Mouse (Mus musculus) forebrain, postnatal 0 days (tissue): Measurements from ENCODE around the gene Mmp9. TPM values are rescaled to one million over a fixed set of nuclear protein-coding genes. Genes with fewer than 3 reads are reported as not detected.

Experiments
- ATAC-seq: fragments of 200-750 bp; cut with Nextera tagmentation; 2 replicates; pipeline ENCODE4 v1.8.0; 2017; ENCODE audit warnings: mild to moderate bottlenecking, moderate library complexity
- DNase-seq: peaks from one replicate; pipeline ENCODE4 v3.0.0-alpha.2; 2015
- H3K27ac ChIP-seq: fragments of 300-500 bp; sonication (generic); 2 replicates; pipeline ENCODE4 v1.5.1; 2014; ENCODE audit warnings: low read depth, mild to moderate bottlenecking, antibody characterized with exemption, low read length, moderate library complexity, mixed read lengths
- H3K27me3 ChIP-seq: fragments of 300-500 bp; sonication (generic); 2 replicates; pipeline ENCODE4 v1.6.1; 2014; ENCODE audit warnings: mild to moderate bottlenecking, low read length, mixed read lengths; ENCODE audit not compliant: insufficient read depth
- H3K36me3 ChIP-seq: fragments of 300-500 bp; sonication (generic); 2 replicates; pipeline ENCODE4 v1.6.1; 2014; ENCODE audit warnings: mild to moderate bottlenecking, moderate library complexity; ENCODE audit not compliant: insufficient read depth
- H3K4me1 ChIP-seq: fragments of 300-500 bp; sonication (generic); 2 replicates; pipeline ENCODE4 v1.6.1; 2014; ENCODE audit warnings: antibody characterized with exemption; ENCODE audit not compliant: insufficient read depth
- H3K4me2 ChIP-seq: fragments of 300-500 bp; sonication (generic); 2 replicates; pipeline ENCODE4 v1.6.1; 2014; ENCODE audit warnings: low read depth, mild to moderate bottlenecking, moderate library complexity
- H3K4me3 ChIP-seq: fragments of 300-500 bp; sonication (generic); 2 replicates; pipeline ENCODE4 v1.5.1; 2014; ENCODE audit warnings: low read depth, low read length, mixed read lengths
- H3K9ac ChIP-seq: fragments of 300-500 bp; sonication (generic); 2 replicates; pipeline ENCODE4 v1.6.1; 2014; ENCODE audit warnings: mild to moderate bottlenecking
- H3K9me3 ChIP-seq: fragments of 300-500 bp; sonication (generic); 2 replicates; pipeline ENCODE4 v1.6.1; 2016; ENCODE audit warnings: low read length
- CTCF ChIP-seq: sonication (generic); IDR thresholded peaks from 2 replicates; pipeline ENCODE4 v1.5.1; 2016; ENCODE audit warnings: antibody characterized with exemption, control low read depth, low read depth
- WGBS: fragments of 180-500 bp; shearing (Covaris S2); extraction: QIAGEN DNeasy Blood & Tissue Kit; methylation state at CpG from one replicate; pipeline ENCODE4 v1.1.7; 2014; 5-methylcytosine and 5-hydroxymethylcytosine counted together
- polyA plus RNA-seq: library from polyadenylated mRNA; unstranded; fragments of >200 nt; fragmentation: Nextera tagmentation; extraction: Ambion mirVana; gene quantifications from 2 replicates; pipeline ENCODE4 v1.2.1, GENCODE M21; 2015
- total RNA-seq: library from RNA; depleted of rRNA; stranded (reverse); fragments of >200 nt; gene quantifications from 2 replicates; pipeline ENCODE4 v1.2.3, GENCODE M21; 2014

Gene Mmp9
- total and polyA plus RNA-seq, 2 experiments from 2014 or later = 8.3 to 14.2 TPM

DNA sequence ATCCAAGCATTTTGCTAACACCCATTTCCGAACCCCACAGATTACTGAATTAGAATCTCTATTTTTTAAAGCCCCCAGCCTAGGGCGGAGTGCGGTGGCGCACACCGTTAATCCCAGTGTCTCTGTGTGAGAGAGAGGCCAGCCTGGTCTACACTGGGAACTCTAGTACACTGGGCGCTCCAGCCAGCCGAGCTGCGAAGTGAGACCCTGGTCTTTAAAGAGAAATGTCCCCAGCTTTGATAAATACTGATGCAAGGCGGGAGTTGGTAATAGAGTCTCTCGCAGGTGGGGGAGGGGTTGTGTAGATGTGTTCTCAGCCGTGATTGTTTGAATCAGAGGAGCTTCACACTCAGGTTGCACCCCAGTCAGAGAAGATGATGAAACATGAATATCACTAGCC lies 1.5 kb upstream of the Mmp9 start:
- no peaks in the 10 kb centered on the region for H3K9me3 ChIP-seq
- no peaks in the 10 kb centered on the region for H3K27me3 ChIP-seq
- H3K4me3 ChIP-seq = peak overlapping the region; percentile 40
- WGBS = 1% methylated on average over 11 of the region's 11 CpGs
- H3K9ac ChIP-seq = peak overlapping the region; percentile 55
- H3K4me1 ChIP-seq = peaks cover 21% of the 10 kb centered on the region
- peak overlapping the region; percentile 81 for H3K27ac ChIP-seq
- ATAC-seq = peak; percentile 58
- no peaks in the 10 kb centered on the region for H3K36me3 ChIP-seq
- peak; percentile 57 for DNase-seq
- H3K4me2 ChIP-seq = peak overlapping the region; percentile 71
- no peak for TF ChIP-seq CTCF

GRCm38 (mm10) chr2:164942692-164943290 lies 2.2 kb downstream of the Mmp9 start:
- DNase-seq (no peak), ATAC-seq (no peak)
- Histone ChIP-seq H3K4me3 (no peak overlapping the region), H3K9ac (no peak overlapping the region), H3K4me2 (no peak overlapping the region), H3K36me3 (no peaks in the 10 kb centered on the region), H3K27ac (no peak overlapping the region), H3K9me3 (no peaks in the 10 kb centered on the region), H3K27me3 (no peaks in the 10 kb centered on the region; the same call in 1 of the 2 replicates), H3K4me1 (peaks cover 21% of the 10 kb centered on the region)
- WGBS = 15% methylated on average over 5 of the region's 5 CpGs
- no peak for TF ChIP-seq CTCF

DNA sequence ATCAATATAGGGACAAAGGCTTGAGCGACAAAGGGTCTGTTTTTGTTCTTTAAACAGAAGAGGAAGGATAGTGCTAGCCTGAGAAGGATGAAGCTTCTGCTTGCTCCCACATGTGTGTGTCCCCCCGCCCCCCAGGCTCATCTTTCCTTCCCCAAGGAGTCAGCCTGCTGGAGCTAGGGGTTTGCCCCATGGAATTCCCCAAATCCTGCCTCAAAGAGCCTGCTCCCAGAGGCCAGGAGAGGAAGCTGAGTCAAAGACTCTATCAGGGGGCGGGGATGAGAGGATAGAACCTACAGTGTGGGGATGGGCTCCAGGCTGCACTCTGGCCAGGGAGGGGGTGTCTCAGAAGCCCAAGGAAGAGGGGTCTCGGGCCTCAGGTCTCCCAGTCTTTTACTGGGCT lies 6.9 kb downstream of the Mmp9 start:
- no peak overlapping the region for H3K4me2 ChIP-seq
- no peak overlapping the region for H3K4me3 ChIP-seq
- no peaks in the 10 kb centered on the region for H3K36me3 ChIP-seq
- ATAC-seq (no peak), DNase-seq (no peak)
- H3K4me1 ChIP-seq = no peaks in the 10 kb centered on the region
- H3K27ac ChIP-seq = no peak overlapping the region
- peaks cover 36% of the 10 kb centered on the region for H3K27me3 ChIP-seq
- 34% methylated on average over 4 of the region's 4 CpGs for WGBS
- no peak overlapping the region for H3K9ac ChIP-seq
- H3K9me3 ChIP-seq = no peaks in the 10 kb centered on the region
- no peak for TF ChIP-seq CTCF

DNA sequence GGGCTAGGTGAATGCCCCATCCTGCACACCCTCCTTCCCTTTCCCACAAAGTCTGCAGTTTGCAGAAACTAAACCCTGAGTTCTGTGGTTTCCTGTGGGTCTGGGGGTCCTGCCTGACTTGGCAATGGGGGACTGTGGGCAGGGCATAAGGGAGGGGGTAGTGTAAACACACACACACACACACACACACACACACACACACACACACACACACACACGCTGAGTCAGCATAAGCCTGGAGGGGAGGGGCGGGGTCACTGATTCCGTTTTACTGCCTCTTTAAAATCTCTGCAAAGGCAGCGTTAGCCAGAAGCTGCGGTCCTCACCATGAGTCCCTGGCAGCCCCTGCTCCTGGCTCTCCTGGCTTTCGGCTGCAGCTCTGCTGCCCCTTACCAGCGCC lies 7.3 kb downstream of the Mmp9 start:
- Histone ChIP-seq H3K27ac (no peak overlapping the region), H3K4me1 (peaks cover under 1% of the 10 kb centered on the region; the same call in 1 of the 2 replicates), H3K4me3 (no peak overlapping the region), H3K9ac (no peak overlapping the region), H3K9me3 (no peaks in the 10 kb centered on the region), H3K27me3 (peaks cover 36% of the 10 kb centered on the region), H3K36me3 (no peaks in the 10 kb centered on the region), H3K4me2 (no peak overlapping the region)
- no peak for TF ChIP-seq CTCF
- WGBS = 7% methylated on average over 6 of the region's 7 CpGs
- no peak for DNase-seq
- ATAC-seq = no peak

GRCm38 (mm10) chr2:164948962-164949361 lies 8.4 kb downstream of the Mmp9 start:
- H3K4me2 ChIP-seq = peak overlapping the region; percentile 32
- H3K36me3 ChIP-seq = no peaks in the 10 kb centered on the region
- H3K27me3 ChIP-seq = peaks cover 36% of the 10 kb centered on the region
- 10% methylated on average over 25 of the region's 25 CpGs for WGBS
- no peak overlapping the region for H3K27ac ChIP-seq
- H3K4me3 ChIP-seq = peak overlapping the region; percentile 19; the same call in 1 of the 2 replicates
- H3K9me3 ChIP-seq = no peaks in the 10 kb centered on the region
- no peak overlapping the region for H3K9ac ChIP-seq
- ATAC-seq (no peak), DNase-seq (no peak)
- peaks cover 3% of the 10 kb centered on the region; the same call in 1 of the 2 replicates for H3K4me1 ChIP-seq
- no peak for TF ChIP-seq CTCF

DNA sequence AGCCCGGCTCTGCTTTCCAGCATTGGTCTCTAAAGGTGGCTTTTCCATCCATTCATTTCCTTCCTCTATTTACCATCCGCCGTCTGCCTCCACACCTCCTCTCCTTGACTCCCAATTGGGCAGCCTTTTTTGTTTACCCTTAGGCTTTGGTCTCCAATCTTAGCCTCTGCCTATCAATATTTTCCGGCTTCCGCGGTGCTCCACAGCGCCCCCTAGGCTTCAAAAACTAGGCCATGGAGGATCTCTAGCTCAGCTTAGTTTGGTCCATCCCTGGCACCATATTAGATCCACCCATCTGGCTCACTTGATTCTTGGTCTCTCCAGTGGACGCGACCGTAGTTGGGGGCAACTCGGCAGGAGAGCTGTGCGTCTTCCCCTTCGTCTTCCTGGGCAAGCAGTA lies 9.9 kb downstream of the Mmp9 start:
- ATAC-seq (no peak), DNase-seq (no peak)
- H3K4me1 ChIP-seq = peaks cover 3% of the 10 kb centered on the region; the same call in 1 of the 2 replicates
- H3K9me3 ChIP-seq = no peaks in the 10 kb centered on the region
- WGBS = 29% methylated on average over 13 of the region's 13 CpGs
- H3K4me2 ChIP-seq = no peak overlapping the region
- H3K36me3 ChIP-seq = no peaks in the 10 kb centered on the region
- TF ChIP-seq CTCF = peak; percentile 59
- H3K9ac ChIP-seq = no peak overlapping the region
- H3K4me3 ChIP-seq = no peak overlapping the region
- H3K27ac ChIP-seq = no peak overlapping the region
- H3K27me3 ChIP-seq = peaks cover 36% of the 10 kb centered on the region

GRCm38 (mm10) chr2:164951745-164952144 lies 11.2 kb downstream of the Mmp9 start:
- 82% methylated on average over 4 of the region's 4 CpGs for WGBS
- Histone ChIP-seq H3K36me3 (no peaks in the 10 kb centered on the region), H3K4me2 (no peak overlapping the region), H3K4me3 (no peak overlapping the region), H3K9me3 (no peaks in the 10 kb centered on the region), H3K9ac (no peak overlapping the region), H3K4me1 (peaks cover 3% of the 10 kb centered on the region; the same call in 1 of the 2 replicates), H3K27ac (no peak overlapping the region), H3K27me3 (peaks cover 36% of the 10 kb centered on the region)
- peak; percentile 56 for TF ChIP-seq CTCF
- no peak for DNase-seq
- ATAC-seq = no peak
